8 mouse cellular contexts compared by ENCODE assay signal in genomic region chr19:21472121-21472780, GRCm38 (mm10). TPM values are rescaled to one million over a fixed set of nuclear protein-coding genes. Genes with fewer than 3 reads are reported as not detected.
DNase-seq lines count a peak whose midpoint lies in the region; ATAC-seq and TF ChIP-seq lines count a peak whose summit lies in the region.

No protein-coding gene starts in this region.

- H3K4me1 ChIP-seq in forebrain, embryonic 12.5 days, result peaks cover 5% of the 10 kb centered on the region
- peaks cover 6% of the 10 kb centered on the region; the same call in 1 of the 2 replicates for H3K4me1 ChIP-seq in heart, embryonic 16.5 days (ENCODE audit: control insufficient read depth, insufficient read depth, low read length)
- H3K4me1 ChIP-seq in liver, embryonic 15.5 days (replicated peaks), result no peaks in the 10 kb centered on the region; the same call in 1 of the 2 replicates
- peaks cover 7% of the 10 kb centered on the region for H3K4me1 ChIP-seq in neural tube, embryonic 12.5 days
- no peaks in the 10 kb centered on the region for H3K4me1 ChIP-seq in stomach, postnatal 0 days (replicated peaks; ENCODE audit: control insufficient read depth, insufficient read depth)

- TF ChIP-seq EP300 in stomach, postnatal 0 days (optimal IDR thresholded peaks at IDR 0.05), result no peak

- no peaks in the 10 kb centered on the region; the same call in 1 of the 2 replicates for H3K9me3 ChIP-seq in forebrain, embryonic 12.5 days
- H3K9me3 ChIP-seq in heart, embryonic 16.5 days (replicated peaks; ENCODE audit: control insufficient read depth, low read length), result no peaks in the 10 kb centered on the region
- H3K9me3 ChIP-seq in liver, embryonic 15.5 days (replicated peaks), result no peaks in the 10 kb centered on the region
- H3K9me3 ChIP-seq in neural tube, embryonic 12.5 days, result 0 out of 2 replicates have a peak, but pooled peaks cover 4% of the 10 kb centered on the region
- H3K9me3 ChIP-seq in stomach, postnatal 0 days (ENCODE audit: control insufficient read depth, low read length), result no peaks in the 10 kb centered on the region

- peaks cover 22% of the 10 kb centered on the region for H3K27me3 ChIP-seq in forebrain, embryonic 12.5 days
- H3K27me3 ChIP-seq in heart, embryonic 16.5 days (ENCODE audit: control insufficient read depth, insufficient read depth, low read length), result peaks cover 25% of the 10 kb centered on the region
- peaks cover 29% of the 10 kb centered on the region for H3K27me3 ChIP-seq in liver, embryonic 15.5 days
- peaks cover 15% of the 10 kb centered on the region for H3K27me3 ChIP-seq in neural tube, embryonic 12.5 days (replicated peaks)
- no peaks in the 10 kb centered on the region for H3K27me3 ChIP-seq in stomach, postnatal 0 days (ENCODE audit: control insufficient read depth, insufficient read depth, low read length)

- DNase-seq in cerebellum, adult 18-20 months, result peak; percentile 3
- no peak for DNase-seq in cerebellum, adult 11 months
- peak; percentile 67 to 82 for DNase-seq in kidney, postnatal 36 days
- peak; percentile 78 for DNase-seq in stomach, postnatal 0 days (ENCODE audit: low spot score)

- peak; percentile 73 for TF ChIP-seq CTCF in stomach, postnatal 0 days (IDR thresholded peaks at IDR 0.05; ENCODE audit: low read depth)

- H3K9ac ChIP-seq in forebrain, embryonic 12.5 days, result peak overlapping the region; percentile 45; the same call in 1 of the 2 replicates
- peak overlapping the region; percentile 43 for H3K9ac ChIP-seq in heart, embryonic 16.5 days (ENCODE audit: low read length)
- peak overlapping the region; percentile 25; the same call in 1 of the 2 replicates for H3K9ac ChIP-seq in liver, embryonic 15.5 days
- peak overlapping the region; percentile 27 for H3K9ac ChIP-seq in neural tube, embryonic 12.5 days
- H3K9ac ChIP-seq in stomach, postnatal 0 days (ENCODE audit: low read length), result peak overlapping the region; percentile 8; the same call in 1 of the 2 replicates

- 2% methylated on average over 41 of the region's 48 CpGs for WGBS in forebrain, embryonic 12.5 days
- whole genome bisulfite sequencing in heart, embryonic 16.5 days, result 3% methylated on average over 48 of the region's 48 CpGs
- 2% methylated on average over 48 of the region's 48 CpGs for WGBS in liver, embryonic 15.5 days (ENCODE audit: insufficient replicate concordance)
- WGBS in neural tube, embryonic 12.5 days, result 2% methylated on average over 48 of the region's 48 CpGs
- 2% methylated on average over 48 of the region's 48 CpGs for WGBS in stomach, postnatal 0 days

- ATAC-seq in forebrain, embryonic 12.5 days (ENCODE audit: low FRiP score), result peak; percentile 59
- peak; percentile 70 for ATAC-seq in heart, embryonic 16.5 days (replicated peaks; ENCODE audit: extremely low read depth, insufficient read depth, low FRiP score)
- peak; percentile 44; the same call in 1 of the 2 replicates for ATAC-seq in liver, embryonic 15.5 days (ENCODE audit: insufficient read depth)
- ATAC-seq in neural tube, embryonic 12.5 days (ENCODE audit: low FRiP score, low read depth), result peak; percentile 37; the same call in 1 of the 2 replicates
- peak; percentile 85 for ATAC-seq in stomach, postnatal 0 days (ENCODE audit: low FRiP score, low TSS enrichment)

- peak overlapping the region; percentile 44 for H3K4me3 ChIP-seq in forebrain, embryonic 12.5 days (replicated peaks)
- peak overlapping the region; percentile 58 for H3K4me3 ChIP-seq in heart, embryonic 16.5 days (ENCODE audit: low read length)
- H3K4me3 ChIP-seq in liver, embryonic 15.5 days (replicated peaks), result peak overlapping the region; percentile 48
- H3K4me3 ChIP-seq in neural tube, embryonic 12.5 days, result peak overlapping the region; percentile 37
- H3K4me3 ChIP-seq in stomach, postnatal 0 days (ENCODE audit: low read depth, low read length), result peak overlapping the region; percentile 41

- peak overlapping the region; percentile 79 for H3K4me2 ChIP-seq in forebrain, embryonic 12.5 days
- H3K4me2 ChIP-seq in heart, embryonic 16.5 days (ENCODE audit: low read depth, low read length), result peak overlapping the region; percentile 96
- H3K4me2 ChIP-seq in liver, embryonic 15.5 days, result peak overlapping the region; percentile 59
- peak overlapping the region; percentile 76 for H3K4me2 ChIP-seq in neural tube, embryonic 12.5 days (replicated peaks)
- peak overlapping the region; percentile 73 for H3K4me2 ChIP-seq in stomach, postnatal 0 days (replicated peaks; ENCODE audit: low read depth)

- H3K36me3 ChIP-seq in forebrain, embryonic 12.5 days (replicated peaks), result no peaks in the 10 kb centered on the region
- no peaks in the 10 kb centered on the region for H3K36me3 ChIP-seq in heart, embryonic 16.5 days (ENCODE audit: control insufficient read depth, insufficient read depth)
- H3K36me3 ChIP-seq in liver, embryonic 15.5 days (replicated peaks), result no peaks in the 10 kb centered on the region
- no peaks in the 10 kb centered on the region for H3K36me3 ChIP-seq in neural tube, embryonic 12.5 days
- H3K36me3 ChIP-seq in stomach, postnatal 0 days (ENCODE audit: control insufficient read depth, insufficient read depth, low read length), result no peaks in the 10 kb centered on the region

- H3K27ac ChIP-seq in forebrain, embryonic 12.5 days, result no peak overlapping the region
- H3K27ac ChIP-seq in heart, embryonic 16.5 days (ENCODE audit: low read length), result no peak overlapping the region
- H3K27ac ChIP-seq in liver, embryonic 15.5 days (replicated peaks), result no peak overlapping the region
- no peak overlapping the region for H3K27ac ChIP-seq in neural tube, embryonic 12.5 days
- H3K27ac ChIP-seq in stomach, postnatal 0 days (replicated peaks), result no peak overlapping the region

RNA-seq across cellular contexts. Expression of gene Gda, which starts 1.0 kb away (rescaled TPM):
- polyA plus RNA-seq in forebrain, embryonic 12.5 days (2016; fragmentation: Nextera tagmentation; extraction: Ambion mirVana), result 0.05 and 0.10 TPM in 2 replicates
- 0.30 and 0.42 TPM in 2 replicates for polyA plus RNA-seq in heart, embryonic 16.5 days (2015; fragmentation: Nextera tagmentation; extraction: Ambion mirVana)
- polyA plus RNA-seq in liver, embryonic 15.5 days (2015; fragmentation: Nextera tagmentation; extraction: Ambion mirVana), result 1.7 and 2.3 TPM in 2 replicates
- 0.10 TPM in 2 replicates for polyA plus RNA-seq in neural tube, embryonic 12.5 days (2016; fragmentation: Nextera tagmentation; extraction: Ambion mirVana)
- polyA plus RNA-seq in stomach, postnatal 0 days (2015; fragmentation: Nextera tagmentation; extraction: Ambion mirVana), result 0.21 and 0.22 TPM in 2 replicates
